Mouse (Mus musculus): ENCODE measurements around the gene Vgll1. TPM values are rescaled to one million over a fixed set of nuclear protein-coding genes. Genes with fewer than 3 reads are reported as not detected.

The Vgll1 gene
- not detected for total RNA-seq (2021)
- long read RNA-seq, experiment 1: 0 reads
- long read RNA-seq, experiment 2: 0 reads

DNA sequence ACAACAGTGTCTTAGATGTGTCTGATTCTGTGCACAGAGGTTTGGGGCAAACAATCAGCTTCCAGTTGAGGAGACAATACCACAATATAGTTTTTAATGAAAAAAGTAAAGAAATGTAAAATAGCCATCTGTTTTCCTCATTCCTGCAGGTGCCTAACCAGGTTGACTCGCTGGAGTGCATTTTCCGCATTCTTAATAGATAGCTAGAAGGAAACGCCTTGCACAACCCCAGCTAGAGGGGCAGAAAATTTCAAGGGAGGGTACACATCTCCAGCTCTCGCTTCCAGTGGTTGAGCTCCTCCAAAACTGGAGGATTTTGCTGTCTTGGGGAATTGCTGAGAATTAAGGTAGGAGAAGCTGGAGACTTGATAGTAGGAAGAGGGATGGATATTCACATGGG is at the start of gene Vgll1:
Gene Vgll1 (plus strand): TSS at position 301 of the 400 bp plus-strand sequence.
- intact Hi-C loops (cut with DNase I): no loop called here
- no peak for DNase-seq

DNA sequence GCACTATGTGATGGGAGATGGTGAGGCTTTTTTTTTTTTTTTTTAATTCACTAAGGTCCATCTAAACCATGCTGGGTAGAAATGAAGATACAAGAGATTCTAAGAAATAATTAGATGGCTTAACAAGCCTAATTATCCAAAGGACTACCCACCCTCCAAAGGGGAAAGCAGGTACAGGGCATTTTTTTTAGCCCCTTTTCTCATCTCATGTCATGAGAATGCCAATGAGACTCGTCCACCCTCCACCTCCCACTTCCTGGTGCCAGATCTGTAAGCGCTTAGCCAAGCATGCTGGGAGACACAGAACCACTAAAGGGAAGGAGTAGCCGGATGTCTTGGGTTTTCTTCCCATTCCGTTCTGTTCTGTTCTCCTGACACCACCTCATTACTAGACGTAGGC is 45.1 kb upstream of the Vgll1 start, which contains the start of gene Brs3:
Gene Brs3 (plus strand): TSS at position 301 of the 400 bp plus-strand sequence.
- no peak for DNase-seq
- intact Hi-C loops (cut with DNase I): no loop called here

DNA sequence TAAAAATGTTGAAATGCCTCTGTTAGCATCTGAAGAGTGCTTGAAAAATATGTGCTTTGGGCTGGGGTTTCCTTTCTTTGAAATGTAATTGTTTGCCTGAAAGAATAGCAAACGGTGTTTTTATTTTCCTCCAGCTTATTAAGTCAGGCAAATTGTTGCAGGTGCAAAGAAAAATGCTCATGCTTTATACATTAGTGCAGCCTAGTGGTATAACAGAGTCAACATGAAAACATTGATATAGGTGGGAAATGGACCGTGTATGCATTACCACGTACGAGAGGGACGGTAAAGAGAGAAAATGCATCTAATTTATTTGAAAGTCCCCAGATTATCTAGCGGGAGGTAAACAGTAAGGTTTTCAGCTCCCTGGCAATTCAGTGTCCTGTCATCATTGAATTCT is 44.0 kb upstream of the Vgll1 start:
- intact Hi-C loops (cut with DNase I): no loop called here
- no peak for DNase-seq

DNA sequence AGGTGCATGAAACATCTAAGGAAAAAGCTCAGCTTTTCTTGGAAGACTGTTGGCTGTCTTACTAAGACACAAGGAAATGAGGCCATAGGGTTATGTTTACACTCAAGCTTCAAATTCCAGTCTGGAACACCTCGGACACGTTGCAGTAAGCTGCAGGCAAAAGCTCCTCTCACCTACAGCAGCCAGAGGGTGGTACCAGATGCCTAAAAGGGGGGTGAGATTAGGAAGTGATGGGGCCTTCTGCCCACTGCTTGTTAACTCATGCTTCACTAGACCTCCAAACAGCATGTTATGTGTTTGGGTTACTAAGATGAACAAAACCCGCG is 35.1 kb upstream of the Vgll1 start:
- intact Hi-C loops (cut with DNase I): loop anchor here (10.0 kb wide), 1 partner anchor 182 kb away; no protein-coding TSS in a partner anchor
- no peak for DNase-seq

DNA sequence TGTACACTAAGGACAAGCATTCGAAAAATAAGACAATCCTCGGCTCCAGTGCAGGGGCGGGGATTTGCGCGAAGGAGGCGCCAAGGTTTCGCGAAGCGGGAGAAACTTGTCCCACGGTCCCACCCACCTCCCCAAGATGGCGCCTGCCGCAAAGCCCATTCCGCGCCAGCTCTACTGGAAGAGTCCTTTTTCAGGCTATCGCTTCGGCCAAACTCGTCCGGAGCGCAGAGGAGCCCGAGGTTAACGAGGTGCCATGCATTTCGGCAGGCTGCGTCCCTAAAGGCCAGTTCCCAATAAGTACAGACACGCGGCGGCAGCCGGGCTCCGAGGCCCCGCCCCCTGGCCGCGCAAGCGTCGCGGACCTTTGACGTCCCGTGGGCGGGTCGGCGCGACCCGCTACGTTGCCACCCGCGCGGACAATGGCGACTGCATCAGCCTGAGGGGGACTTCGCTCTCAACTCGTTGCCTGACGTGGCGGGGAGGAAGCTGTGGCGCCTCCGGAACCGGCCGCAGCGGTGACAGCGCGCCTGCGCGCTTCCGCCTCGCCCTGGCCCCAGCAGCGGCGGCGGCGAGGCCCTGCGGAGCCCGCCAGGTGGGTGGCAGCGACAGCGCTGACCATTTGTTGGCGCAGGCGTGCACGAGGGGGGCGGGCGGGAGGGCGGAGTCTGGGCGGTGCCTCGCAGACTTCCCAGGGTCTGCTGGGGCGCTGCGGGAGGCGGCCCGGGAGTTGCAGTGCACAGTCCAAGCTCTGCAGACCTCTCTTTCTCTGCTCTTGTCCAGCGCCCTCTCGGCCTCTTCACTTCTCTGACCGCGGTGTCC is 34.5 kb upstream of the Vgll1 start, which contains the start of gene Htatsf1:
Gene Htatsf1 (plus strand): TSS at position 410 of the 819 bp plus-strand sequence.
- DNase-seq: peak; percentile 83 to 85
- intact Hi-C loops (cut with DNase I): loop anchor here (10.0 kb wide), 1 partner anchor 181 kb away; no protein-coding TSS in a partner anchor

DNA sequence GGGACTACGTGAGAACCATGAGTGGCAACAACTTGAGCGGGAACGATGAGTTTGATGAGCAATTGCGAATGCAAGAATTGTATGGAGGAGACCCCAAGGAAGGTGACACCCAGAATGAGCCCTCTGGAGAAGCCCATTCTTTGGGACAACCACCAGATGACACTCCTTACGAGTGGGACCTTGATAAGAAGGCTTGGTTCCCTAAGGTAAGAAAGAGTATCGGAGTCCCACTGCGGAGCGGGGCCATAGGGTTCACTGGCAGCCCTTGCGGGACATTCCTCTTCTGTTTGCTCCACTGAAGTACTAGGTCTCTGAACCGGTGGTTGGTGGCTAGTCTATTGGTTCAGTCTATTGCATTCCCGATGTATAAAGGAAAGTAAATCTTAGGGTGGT is 33.9 kb upstream of the Vgll1 start:
- intact Hi-C loops (cut with DNase I): loop anchor here (10.0 kb wide), 1 partner anchor 181 kb away; no protein-coding TSS in a partner anchor
- no peak for DNase-seq

DNA sequence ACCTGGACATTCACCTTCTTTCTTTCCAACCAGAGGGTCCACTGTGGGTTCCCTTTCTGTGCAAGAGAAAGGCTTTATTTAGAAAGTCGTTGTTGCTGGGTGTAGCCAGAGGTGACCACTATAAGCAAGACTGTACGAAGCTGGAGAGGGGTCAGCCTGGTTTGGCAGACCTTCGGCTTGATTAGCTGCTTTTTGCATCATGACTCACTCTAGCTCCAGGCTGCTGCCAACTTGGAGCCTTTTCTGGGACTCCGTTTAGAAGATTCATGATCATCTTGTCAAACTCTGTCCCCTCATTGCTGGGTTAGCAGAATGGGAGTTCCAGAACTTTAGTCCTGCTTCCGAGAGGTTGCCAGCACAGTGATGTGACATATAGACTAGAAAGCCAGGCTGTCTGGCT is 6.4 kb upstream of the Vgll1 start:
- intact Hi-C loops (cut with DNase I): no loop called here
- no peak for DNase-seq

DNA sequence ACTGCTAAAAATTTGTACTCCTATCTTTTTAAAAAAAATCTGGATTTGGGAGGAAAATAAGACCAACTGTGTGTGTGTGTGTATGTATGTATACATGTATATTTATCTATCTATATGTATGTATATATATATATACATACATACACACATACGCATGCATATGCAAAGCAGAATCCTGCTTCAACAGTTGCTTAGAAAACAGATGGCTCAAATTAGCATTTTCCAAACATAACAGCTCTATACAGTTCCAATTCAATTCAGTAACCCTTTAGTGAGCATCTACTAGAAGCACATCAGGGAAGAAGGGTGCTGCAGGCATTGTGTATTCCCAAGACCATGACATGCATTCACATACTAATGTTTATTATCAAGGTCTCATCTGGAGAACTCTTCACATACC is 15.5 kb downstream of the Vgll1 start:
- intact Hi-C loops (cut with DNase I): no loop called here

DNA sequence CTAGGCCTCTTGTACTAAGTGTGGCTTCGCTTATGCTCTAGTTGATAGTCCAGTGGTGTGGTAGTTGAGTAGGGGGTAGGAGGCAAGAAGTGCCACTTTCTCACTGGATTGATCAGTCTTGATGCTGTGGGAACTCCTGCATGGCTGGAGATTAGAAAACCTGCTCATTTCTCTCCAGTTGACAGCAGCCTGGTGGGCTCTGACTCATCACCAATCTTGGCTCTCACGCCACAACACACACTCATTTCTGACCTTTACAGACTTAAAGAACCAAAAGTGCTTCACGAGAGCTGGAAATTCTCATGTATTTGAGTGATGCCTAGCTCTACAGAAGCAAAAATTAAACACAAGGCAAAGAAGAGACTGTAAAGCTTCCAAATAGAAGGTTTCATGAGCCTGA is 19.1 kb downstream of the Vgll1 start:
- intact Hi-C loops (cut with DNase I): no loop called here
- no peak for DNase-seq

More for the DNA sequence above, 15.5 kb downstream of the Vgll1 start:
- DNase-seq: no peak

DNA sequence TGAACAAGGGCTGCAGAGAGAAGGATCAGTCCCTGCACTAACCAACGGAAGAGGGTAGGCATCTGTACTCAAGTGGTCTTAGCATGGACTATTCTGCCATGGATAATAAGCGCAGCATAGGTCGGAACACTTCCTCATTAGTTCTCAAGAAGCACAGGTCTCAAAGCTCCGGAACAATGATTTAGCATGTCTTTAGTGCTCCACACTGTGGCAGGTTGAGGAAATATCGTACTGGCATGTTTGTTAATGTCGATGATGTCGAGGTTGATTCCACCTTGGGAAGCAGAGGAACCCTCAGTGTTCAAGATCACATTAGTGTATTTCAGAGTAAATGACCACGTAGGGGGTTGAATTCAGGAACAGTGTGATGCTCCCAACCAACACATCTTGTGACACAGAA is 30.2 kb downstream of the Vgll1 start:
- intact Hi-C loops (cut with DNase I): loop anchor here (10.0 kb wide), 1 partner anchor 283 kb away; no protein-coding TSS in a partner anchor
- no peak for DNase-seq

DNA sequence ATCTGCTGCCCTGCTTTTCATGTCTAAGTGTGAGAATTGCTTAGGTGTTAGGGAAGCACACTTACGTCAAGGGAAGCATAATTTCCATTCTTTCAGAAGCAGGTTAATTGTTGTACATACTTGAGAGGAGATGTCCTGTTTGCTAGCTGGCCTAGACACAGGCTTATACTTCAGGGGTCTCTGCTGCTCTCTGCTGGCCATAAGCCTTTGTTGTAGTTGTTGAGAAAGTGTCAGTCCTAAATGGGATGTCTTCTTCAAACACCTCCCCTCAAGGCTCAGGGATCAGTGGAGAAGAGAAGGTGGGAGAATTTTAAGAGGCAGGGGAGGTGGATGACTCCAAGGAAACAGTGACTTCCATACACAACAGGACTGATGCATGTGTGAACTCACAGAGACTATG is 32.9 kb downstream of the Vgll1 start:
- intact Hi-C loops (cut with DNase I): no loop called here
- no peak for DNase-seq

DNA sequence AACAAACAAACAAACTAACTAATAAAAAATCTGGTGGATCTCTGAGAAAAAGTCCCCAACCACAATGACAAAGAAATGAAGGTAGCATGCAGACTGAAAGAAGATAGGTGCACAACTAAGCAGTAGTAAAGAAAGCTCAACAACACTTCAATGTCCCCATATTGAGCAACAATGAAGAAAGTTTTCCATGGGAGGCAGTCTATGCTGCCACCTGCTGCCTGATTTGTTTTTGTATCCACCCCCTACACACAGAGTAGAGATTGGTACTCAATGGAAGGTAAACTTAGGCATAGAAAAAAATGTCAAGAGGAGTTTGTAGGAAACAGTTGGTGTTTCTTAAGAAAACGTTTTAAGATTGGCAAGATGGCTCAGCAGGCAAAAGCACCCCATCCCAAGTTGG is 42.7 kb downstream of the Vgll1 start:
- no peak for DNase-seq
- intact Hi-C loops (cut with DNase I): no loop called here

DNA sequence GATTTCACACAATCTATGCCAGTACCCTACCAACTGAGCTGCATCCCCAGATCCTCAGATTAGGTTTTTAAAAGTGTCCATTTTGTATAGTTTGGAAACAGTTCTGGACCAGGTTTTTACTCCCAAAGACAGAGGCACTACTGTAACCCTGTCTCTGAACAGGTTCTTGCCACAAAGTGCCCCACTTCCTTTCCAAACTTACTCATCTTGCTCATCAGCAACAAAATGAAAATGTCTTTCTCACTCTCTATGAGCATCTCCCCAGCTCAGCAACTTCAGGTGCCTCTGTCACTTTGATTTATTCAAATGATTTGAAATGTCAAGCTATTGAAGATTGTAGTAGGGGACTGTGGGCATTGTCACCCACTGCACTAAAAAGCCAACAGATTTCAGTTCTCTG is 49.7 kb downstream of the Vgll1 start:
- no peak for DNase-seq
- intact Hi-C loops (cut with DNase I): no loop called here

DNA sequence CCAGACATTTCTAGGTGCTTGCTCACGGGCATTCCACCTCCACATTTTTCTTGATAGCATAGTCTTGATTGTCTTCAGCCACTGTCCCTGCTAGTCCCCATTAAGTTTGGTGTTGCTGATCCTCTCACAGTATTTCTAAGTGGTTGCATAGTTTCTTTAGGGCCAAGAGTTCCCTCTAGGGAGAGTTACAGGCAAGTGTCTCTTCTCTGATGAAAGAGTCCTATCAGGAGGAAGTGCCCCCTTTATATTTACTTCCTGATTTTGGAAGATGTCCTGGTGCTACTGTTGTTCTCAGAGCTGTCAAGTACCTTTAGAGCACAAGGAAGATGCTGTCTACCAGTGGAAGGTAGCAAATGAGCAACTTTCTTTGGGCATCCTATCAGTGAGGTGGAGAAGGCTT is 65.6 kb downstream of the Vgll1 start:
- DNase-seq: no peak
- intact Hi-C loops (cut with DNase I): no loop called here

Other genes starting within 250 kb of the Vgll1 start
- gene Adgrg4, start 217.9 kb upstream of the Vgll1 start, total RNA-seq (2021): not detected
- not detected for gene Brs3, start 45.0 kb upstream of the Vgll1 start, total RNA-seq (2021)
- gene Htatsf1, start 34.5 kb upstream of the Vgll1 start, total RNA-seq (2021): 10 to 100 TPM; 46.1 to 50.5 TPM
- gene Cd40lg, start 124.0 kb downstream of the Vgll1 start, total RNA-seq (2021): under 1 TPM in 1 of 2 experiments, not detected in 1; 0.17 TPM